Mouse (Mus musculus): ENCODE measurements at regions not wholly inside any gene's neighbourhood (a gene's known extent, or its start where the extent isn't known, plus 50 kb on each side); places are given as distances from the start of the nearest gene placed in this dataset.

DNA sequence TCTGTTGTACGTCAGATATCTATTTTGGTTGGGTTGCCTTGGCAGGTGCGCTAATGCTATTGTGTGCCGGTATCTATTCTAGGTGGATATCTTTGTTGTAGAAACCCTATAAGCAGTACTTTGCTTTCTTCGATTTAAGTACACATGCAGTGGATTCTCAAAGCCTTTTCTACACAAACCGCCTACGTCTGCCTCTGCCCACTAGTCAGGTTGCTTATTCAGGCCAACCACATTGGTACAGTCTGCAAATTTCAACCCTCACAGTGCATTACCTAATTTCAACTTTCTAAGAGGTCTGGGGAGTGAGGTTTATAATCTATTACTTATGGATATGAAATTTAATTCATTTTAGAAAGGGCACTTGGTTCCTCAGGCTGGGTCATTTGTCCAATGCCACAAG lies 223.5 kb upstream of the Slc16a7 start:
- DNase-seq (ENCODE audit: low spot score) = no peak
- H3K27me3 ChIP-seq (ENCODE audit: low read depth, poor library complexity, severe bottlenecking) = no peaks in the 10 kb centered on the region
- WGBS = 96% methylated on average over 6 of the region's 6 CpGs
- no peaks in the 10 kb centered on the region for H3K4me1 ChIP-seq
- H3K4me3 ChIP-seq = no peak overlapping the region
- no peak overlapping the region for H3K27ac ChIP-seq (replicated peaks)
- no peaks in the 10 kb centered on the region for H3K9me3 ChIP-seq (replicated peaks)
- no peaks in the 10 kb centered on the region for H3K36me3 ChIP-seq

DNA sequence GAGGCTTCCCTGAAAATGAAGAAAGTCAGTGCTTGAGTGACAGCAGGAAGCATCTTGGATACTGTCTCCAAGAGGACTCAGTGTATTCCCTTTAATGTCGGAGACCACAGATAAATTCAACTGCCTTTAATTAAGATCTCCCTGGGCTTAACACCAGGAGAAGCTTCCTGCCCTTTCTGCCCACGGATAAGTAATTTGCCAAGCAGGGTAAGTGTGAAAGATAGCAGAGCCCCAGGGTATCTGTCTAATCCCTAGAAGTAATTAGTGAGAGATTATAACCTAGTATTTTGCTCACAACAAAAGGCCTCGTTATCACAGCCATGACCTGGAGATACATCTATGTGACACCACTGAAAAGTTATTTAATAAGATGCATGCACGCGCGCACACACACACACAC lies 232.1 kb upstream of the Slc16a7 start:
- no peak overlapping the region for H3K4me3 ChIP-seq
- no peaks in the 10 kb centered on the region; the same call in 1 of the 2 replicates for H3K4me1 ChIP-seq
- H3K27me3 ChIP-seq (ENCODE audit: low read depth, poor library complexity, severe bottlenecking) = no peaks in the 10 kb centered on the region
- 55% methylated on average over 6 of the region's 6 CpGs for WGBS
- no peaks in the 10 kb centered on the region for H3K36me3 ChIP-seq
- H3K27ac ChIP-seq (replicated peaks) = no peak overlapping the region
- DNase-seq (ENCODE audit: low spot score) = no peak
- H3K9me3 ChIP-seq (replicated peaks) = no peaks in the 10 kb centered on the region

DNA sequence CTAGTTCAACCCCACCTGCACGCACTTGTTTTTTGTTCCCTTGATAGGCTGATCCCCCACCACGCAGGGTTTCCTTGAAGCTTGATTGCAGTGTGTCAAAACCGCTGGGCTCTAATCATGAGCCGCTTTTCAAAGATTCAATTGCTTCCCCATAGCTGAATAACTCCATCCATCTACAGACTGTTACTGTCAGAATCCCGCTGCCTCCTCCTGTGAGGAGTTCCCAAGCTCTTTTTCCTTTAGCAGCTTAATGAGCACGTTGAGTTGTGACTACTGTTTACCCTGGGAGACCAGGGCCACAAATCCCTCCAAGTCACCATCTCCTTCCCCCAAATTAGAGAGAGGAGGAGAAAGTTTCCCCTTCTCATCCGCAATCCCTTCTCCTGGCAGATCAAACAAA lies 234.6 kb upstream of the Slc16a7 start:
- H3K9me3 ChIP-seq (replicated peaks) = no peaks in the 10 kb centered on the region
- H3K27ac ChIP-seq (replicated peaks) = no peak overlapping the region
- no peaks in the 10 kb centered on the region for H3K36me3 ChIP-seq
- no peak overlapping the region for H3K4me3 ChIP-seq
- H3K27me3 ChIP-seq (ENCODE audit: low read depth, poor library complexity, severe bottlenecking) = no peaks in the 10 kb centered on the region
- WGBS = 15% methylated on average over 7 of the region's 7 CpGs
- no peaks in the 10 kb centered on the region; the same call in 1 of the 2 replicates for H3K4me1 ChIP-seq
- no peak for DNase-seq (ENCODE audit: low spot score)

DNA sequence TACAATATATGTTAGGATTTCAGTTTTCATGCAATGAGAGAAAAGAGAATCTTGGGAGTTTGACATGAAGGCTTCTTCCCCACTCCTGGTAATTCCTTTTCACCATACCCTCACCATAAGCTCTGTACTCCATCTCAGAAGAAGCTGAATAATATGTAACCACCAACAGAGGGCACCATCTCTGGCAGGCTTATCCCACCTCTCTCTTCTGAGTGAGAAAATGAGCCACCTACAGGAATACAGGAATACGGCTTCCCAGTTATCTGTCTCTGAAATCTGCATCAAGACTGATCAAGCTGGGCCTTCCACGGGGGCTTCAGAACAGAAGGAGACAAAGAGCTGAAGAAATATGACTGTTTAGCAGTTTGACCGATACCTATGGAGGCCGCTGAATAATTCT lies 278.6 kb upstream of the Slc16a7 start:
- no peaks in the 10 kb centered on the region for H3K9me3 ChIP-seq (replicated peaks)
- no peaks in the 10 kb centered on the region for H3K4me1 ChIP-seq
- H3K27ac ChIP-seq (replicated peaks) = no peak overlapping the region
- no peaks in the 10 kb centered on the region for H3K27me3 ChIP-seq (ENCODE audit: low read depth, poor library complexity, severe bottlenecking)
- H3K36me3 ChIP-seq = no peaks in the 10 kb centered on the region
- no peak for DNase-seq (ENCODE audit: low spot score)
- no peak overlapping the region for H3K4me3 ChIP-seq
- WGBS = 90% methylated on average over 4 of the region's 4 CpGs

DNA sequence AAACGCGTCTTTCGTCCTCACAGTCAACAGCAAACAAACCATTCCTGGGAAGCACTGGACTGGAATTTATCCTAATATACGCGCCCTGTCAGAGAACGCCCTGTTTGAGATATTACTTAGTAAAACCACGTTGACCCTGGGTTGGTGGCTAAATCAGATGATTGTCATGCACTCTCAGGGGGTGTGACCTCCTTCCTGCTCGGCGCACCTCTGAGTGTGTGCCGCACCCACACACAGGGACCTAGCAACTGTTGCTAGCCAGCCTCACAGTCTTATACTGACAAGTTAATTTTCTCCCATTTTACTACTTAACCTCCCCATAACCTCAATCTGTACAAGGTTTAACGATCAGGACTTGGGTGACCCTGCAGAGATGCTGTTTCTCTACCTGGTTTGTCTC lies 284.4 kb upstream of the Slc16a7 start:
- no peaks in the 10 kb centered on the region for H3K9me3 ChIP-seq (replicated peaks)
- no peak for DNase-seq (ENCODE audit: low spot score)
- no peak overlapping the region for H3K27ac ChIP-seq (replicated peaks)
- WGBS = 77% methylated on average over 11 of the region's 11 CpGs
- no peaks in the 10 kb centered on the region for H3K36me3 ChIP-seq
- H3K4me3 ChIP-seq = no peak overlapping the region
- H3K27me3 ChIP-seq (ENCODE audit: low read depth, poor library complexity, severe bottlenecking) = no peaks in the 10 kb centered on the region
- H3K4me1 ChIP-seq = no peaks in the 10 kb centered on the region

- Histone ChIP-seq H3K27me3 (ENCODE audit: low read depth, poor library complexity, severe bottlenecking) (no peaks in the 10 kb centered on the region), H3K27ac (replicated peaks) (no peak overlapping the region), H3K36me3 (no peaks in the 10 kb centered on the region), H3K9me3 (replicated peaks) (no peaks in the 10 kb centered on the region), H3K4me3 (no peak overlapping the region), H3K4me1 (no peaks in the 10 kb centered on the region)
- 77% methylated on average over 7 of the region's 7 CpGs for WGBS
- DNase-seq (ENCODE audit: low spot score) = no peak
Observed at GRCm38 (mm10) chr10:125679644-125680043, 286.3 kb upstream of the Lrig3 start.

GRCm38 (mm10) chr10:125685130-125685529 lies 280.8 kb upstream of the Lrig3 start:
- DNase-seq (ENCODE audit: low spot score) = no peak
- no peaks in the 10 kb centered on the region for H3K27me3 ChIP-seq (ENCODE audit: low read depth, poor library complexity, severe bottlenecking)
- H3K36me3 ChIP-seq = no peaks in the 10 kb centered on the region
- 91% methylated on average over 5 of the region's 5 CpGs for WGBS
- H3K27ac ChIP-seq (replicated peaks) = no peak overlapping the region
- H3K9me3 ChIP-seq (replicated peaks) = no peaks in the 10 kb centered on the region
- H3K4me1 ChIP-seq = no peaks in the 10 kb centered on the region
- H3K4me3 ChIP-seq = no peak overlapping the region

GRCm38 (mm10) chr10:125693505-125693904 lies 272.5 kb upstream of the Lrig3 start:
- no peaks in the 10 kb centered on the region for H3K9me3 ChIP-seq (replicated peaks)
- no peak overlapping the region for H3K4me3 ChIP-seq
- no peaks in the 10 kb centered on the region for H3K36me3 ChIP-seq
- DNase-seq (ENCODE audit: low spot score) = no peak
- H3K4me1 ChIP-seq = no peaks in the 10 kb centered on the region
- 76% methylated on average over 7 of the region's 7 CpGs for WGBS
- no peaks in the 10 kb centered on the region for H3K27me3 ChIP-seq (ENCODE audit: low read depth, poor library complexity, severe bottlenecking)
- H3K27ac ChIP-seq (replicated peaks) = no peak overlapping the region

- Histone ChIP-seq H3K9me3 (replicated peaks) (no peaks in the 10 kb centered on the region), H3K27ac (replicated peaks) (no peak overlapping the region), H3K36me3 (no peaks in the 10 kb centered on the region), H3K27me3 (ENCODE audit: low read depth, poor library complexity, severe bottlenecking) (no peaks in the 10 kb centered on the region), H3K4me1 (no peaks in the 10 kb centered on the region), H3K4me3 (no peak overlapping the region)
- WGBS = 96% methylated on average over 5 of the region's 5 CpGs
- no peak for DNase-seq (ENCODE audit: low spot score)
Observed at GRCm38 (mm10) chr10:125696159-125696558, 269.8 kb upstream of the Lrig3 start.

DNA sequence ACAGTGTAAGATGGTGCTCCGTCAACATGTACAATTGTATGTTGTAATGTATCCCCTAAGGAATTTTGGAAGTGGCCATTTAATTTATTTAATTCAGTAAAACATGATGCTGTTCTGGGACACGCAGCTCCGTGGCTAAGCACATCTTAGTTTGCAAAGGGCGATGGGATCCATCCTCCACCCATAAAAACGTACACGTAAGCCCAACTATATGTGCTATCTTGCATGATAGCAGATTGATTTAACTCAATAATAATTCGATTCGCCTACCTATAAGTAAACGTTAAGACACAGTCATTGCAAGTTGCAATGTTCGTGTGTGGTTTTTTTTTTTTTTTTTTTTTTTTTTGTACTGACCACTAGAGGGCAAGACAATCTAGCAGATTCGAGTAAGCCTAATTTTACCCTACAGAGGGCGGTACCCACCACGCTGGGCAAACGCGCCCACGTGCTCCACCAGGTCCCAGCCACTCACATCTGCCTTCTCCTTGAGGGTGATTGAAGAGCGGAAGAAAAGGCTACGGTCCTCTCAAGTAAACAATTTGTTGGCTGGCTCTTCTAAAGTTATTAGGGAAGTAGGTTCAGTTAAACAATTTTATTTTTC lies 240.8 kb upstream of the Lrig3 start:
- Histone ChIP-seq H3K36me3 (no peaks in the 10 kb centered on the region), H3K27ac (replicated peaks) (no peak overlapping the region), H3K9me3 (replicated peaks) (no peaks in the 10 kb centered on the region), H3K4me1 (peaks cover 4% of the 10 kb centered on the region), H3K27me3 (ENCODE audit: low read depth, poor library complexity, severe bottlenecking) (no peaks in the 10 kb centered on the region), H3K4me3 (no peak overlapping the region)
- WGBS = 37% methylated on average over 18 of the region's 18 CpGs
- DNase-seq (ENCODE audit: low spot score) = peak; percentile 57

GRCm38 (mm10) chr10:125725681-125726139 lies 240.3 kb upstream of the Lrig3 start:
- Histone ChIP-seq H3K4me3 (no peak overlapping the region), H3K9me3 (replicated peaks) (no peaks in the 10 kb centered on the region), H3K4me1 (peaks cover 4% of the 10 kb centered on the region), H3K27me3 (ENCODE audit: low read depth, poor library complexity, severe bottlenecking) (no peaks in the 10 kb centered on the region), H3K36me3 (no peaks in the 10 kb centered on the region), H3K27ac (replicated peaks) (no peak overlapping the region; the same call in 1 of the 2 replicates)
- 28% methylated on average over 7 of the region's 7 CpGs for WGBS
- DNase-seq (ENCODE audit: low spot score) = peak; percentile 49

GRCm38 (mm10) chr10:125726546-125726945 lies 239.4 kb upstream of the Lrig3 start:
- no peaks in the 10 kb centered on the region for H3K27me3 ChIP-seq (ENCODE audit: low read depth, poor library complexity, severe bottlenecking)
- no peaks in the 10 kb centered on the region for H3K9me3 ChIP-seq (replicated peaks)
- H3K4me1 ChIP-seq = peaks cover 4% of the 10 kb centered on the region
- WGBS = 70% methylated on average over 8 of the region's 8 CpGs
- H3K36me3 ChIP-seq = no peaks in the 10 kb centered on the region
- no peak overlapping the region for H3K4me3 ChIP-seq
- H3K27ac ChIP-seq (replicated peaks) = no peak overlapping the region
- no peak for DNase-seq (ENCODE audit: low spot score)

DNA sequence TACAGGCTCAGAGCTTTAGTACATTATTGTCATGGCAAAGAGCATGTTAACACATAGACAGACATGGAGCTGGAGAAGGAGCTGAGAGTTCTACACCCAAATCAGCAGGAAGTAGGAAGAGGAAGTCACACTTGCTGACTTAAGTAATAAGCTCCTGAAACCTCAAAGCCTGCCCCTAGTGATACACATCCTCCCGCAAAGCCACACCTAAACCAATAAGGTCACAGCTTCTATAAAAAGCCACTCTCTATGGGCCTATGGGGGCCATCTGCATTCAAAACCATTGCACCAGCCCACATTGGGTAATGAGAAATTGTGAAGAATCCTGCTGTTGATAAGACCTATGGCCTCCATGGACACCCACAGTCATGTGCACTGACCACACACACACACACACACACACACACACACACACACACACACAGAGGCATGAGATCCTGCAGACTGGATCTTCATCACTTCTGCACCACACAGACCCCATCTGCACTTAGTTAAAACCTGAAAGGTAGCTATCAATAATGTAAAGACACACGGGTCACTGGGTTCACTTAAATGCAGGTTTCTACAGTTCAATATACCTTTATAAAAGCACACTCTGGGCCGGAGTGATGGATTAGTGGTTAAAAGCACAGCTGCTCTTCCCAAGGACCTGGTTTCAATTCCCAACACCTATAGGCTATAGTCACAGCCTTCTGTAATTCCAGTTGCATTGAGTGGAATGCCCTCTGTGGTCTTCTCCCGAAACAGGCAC lies 230.0 kb upstream of the Lrig3 start:
- no peaks in the 10 kb centered on the region for H3K36me3 ChIP-seq
- H3K4me3 ChIP-seq = no peak overlapping the region
- no peak for DNase-seq (ENCODE audit: low spot score)
- H3K4me1 ChIP-seq = no peaks in the 10 kb centered on the region
- no peak overlapping the region for H3K27ac ChIP-seq (replicated peaks)
- no peaks in the 10 kb centered on the region for H3K27me3 ChIP-seq (ENCODE audit: low read depth, poor library complexity, severe bottlenecking)
- no peaks in the 10 kb centered on the region for H3K9me3 ChIP-seq (replicated peaks)
- WGBS = 86% methylated on average over 4 of the region's 4 CpGs
